Mouse (Mus musculus): Measurements from ENCODE around the gene Gng12. TPM values are rescaled to one million over a fixed set of nuclear protein-coding genes. Genes with fewer than 3 reads are reported as not detected.

Gng12 gene
- polyA plus RNA-seq, 1 experiment from 2014 or later, result 51.5 TPM

GRCm38 (mm10) chr6:66906244-66906643 lies 10.0 kb downstream of the Gng12 start:
- Histone ChIP-seq H3K27ac (ENCODE audit: low read depth, low read length) (no peak overlapping the region), H3K9me3 (ENCODE audit: control insufficient read depth, low read length) (no peaks in the 10 kb centered on the region), H3K4me1 (replicated peaks; ENCODE audit: control insufficient read depth, insufficient read depth, low read length) (peaks cover 17% of the 10 kb centered on the region), H3K4me2 (no peak overlapping the region), H3K36me3 (ENCODE audit: control insufficient read depth, insufficient read depth, low read length) (no peaks in the 10 kb centered on the region), H3K27me3 (replicated peaks; ENCODE audit: control insufficient read depth, insufficient read depth, low read length) (no peaks in the 10 kb centered on the region), H3K4me3 (ENCODE audit: low read depth, low read length) (no peak overlapping the region), H3K9ac (ENCODE audit: low read depth, low read length) (no peak overlapping the region)
- DNase-seq (ENCODE audit: low spot score) (no peak), ATAC-seq (replicated peaks; ENCODE audit: low FRiP score) (no peak)
- WGBS, result 88% methylated on average over 1 of the region's 1 CpGs

GRCm38 (mm10) chr6:66908327-66908973 lies 12.3 kb downstream of the Gng12 start:
- no peak overlapping the region for H3K9ac ChIP-seq (ENCODE audit: low read depth, low read length)
- DNase-seq (ENCODE audit: low spot score) (no peak), ATAC-seq (replicated peaks; ENCODE audit: low FRiP score) (no peak)
- H3K9me3 ChIP-seq (ENCODE audit: control insufficient read depth, low read length), result no peaks in the 10 kb centered on the region
- H3K4me1 ChIP-seq (replicated peaks; ENCODE audit: control insufficient read depth, insufficient read depth, low read length), result peaks cover 15% of the 10 kb centered on the region
- WGBS, result 65% methylated on average over 5 of the region's 5 CpGs
- H3K27ac ChIP-seq (ENCODE audit: low read depth, low read length), result no peak overlapping the region
- no peaks in the 10 kb centered on the region for H3K36me3 ChIP-seq (ENCODE audit: control insufficient read depth, insufficient read depth, low read length)
- H3K27me3 ChIP-seq (replicated peaks; ENCODE audit: control insufficient read depth, insufficient read depth, low read length), result no peaks in the 10 kb centered on the region
- H3K4me3 ChIP-seq (ENCODE audit: low read depth, low read length), result no peak overlapping the region
- no peak overlapping the region for H3K4me2 ChIP-seq

GRCm38 (mm10) chr6:66910493-66911435 lies 14.6 kb downstream of the Gng12 start:
- ATAC-seq (replicated peaks; ENCODE audit: low FRiP score), result peak; percentile 43; the same call in 1 of the 2 replicates
- Histone ChIP-seq H3K9me3 (ENCODE audit: control insufficient read depth, low read length) (no peaks in the 10 kb centered on the region), H3K4me3 (ENCODE audit: low read depth, low read length) (no peak overlapping the region), H3K27ac (ENCODE audit: low read depth, low read length) (no peak overlapping the region; the same call in 1 of the 2 replicates), H3K4me2 (no peak overlapping the region), H3K36me3 (ENCODE audit: control insufficient read depth, insufficient read depth, low read length) (no peaks in the 10 kb centered on the region), H3K4me1 (replicated peaks; ENCODE audit: control insufficient read depth, insufficient read depth, low read length) (peaks cover 10% of the 10 kb centered on the region), H3K9ac (ENCODE audit: low read depth, low read length) (no peak overlapping the region), H3K27me3 (replicated peaks; ENCODE audit: control insufficient read depth, insufficient read depth, low read length) (no peaks in the 10 kb centered on the region)
- no peak for DNase-seq (ENCODE audit: low spot score)
- 55% methylated on average over 11 of the region's 11 CpGs for WGBS

GRCm38 (mm10) chr6:66913355-66913754 lies 17.2 kb downstream of the Gng12 start:
- ATAC-seq (replicated peaks; ENCODE audit: low FRiP score) (no peak), DNase-seq (ENCODE audit: low spot score) (no peak)
- Histone ChIP-seq H3K9me3 (ENCODE audit: control insufficient read depth, low read length) (no peaks in the 10 kb centered on the region), H3K27ac (ENCODE audit: low read depth, low read length) (no peak overlapping the region), H3K36me3 (ENCODE audit: control insufficient read depth, insufficient read depth, low read length) (no peaks in the 10 kb centered on the region), H3K27me3 (replicated peaks; ENCODE audit: control insufficient read depth, insufficient read depth, low read length) (no peaks in the 10 kb centered on the region), H3K9ac (ENCODE audit: low read depth, low read length) (no peak overlapping the region), H3K4me1 (replicated peaks; ENCODE audit: control insufficient read depth, insufficient read depth, low read length) (peaks cover 4% of the 10 kb centered on the region; the same call in 1 of the 2 replicates), H3K4me2 (no peak overlapping the region), H3K4me3 (ENCODE audit: low read depth, low read length) (no peak overlapping the region)
- WGBS, result 95% methylated on average over 1 of the region's 1 CpGs

GRCm38 (mm10) chr6:66915592-66915991 lies 19.4 kb downstream of the Gng12 start:
- no peak for ATAC-seq (replicated peaks; ENCODE audit: low FRiP score)
- 80% methylated on average over 2 of the region's 2 CpGs for WGBS

GRCm38 (mm10) chr6:66917032-66917431 lies 20.8 kb downstream of the Gng12 start:
- DNase-seq (ENCODE audit: low spot score), result no peak
- Histone ChIP-seq H3K9me3 (ENCODE audit: control insufficient read depth, low read length) (no peaks in the 10 kb centered on the region), H3K4me2 (no peak overlapping the region), H3K4me1 (replicated peaks; ENCODE audit: control insufficient read depth, insufficient read depth, low read length) (no peaks in the 10 kb centered on the region), H3K4me3 (ENCODE audit: low read depth, low read length) (no peak overlapping the region), H3K27ac (ENCODE audit: low read depth, low read length) (no peak overlapping the region), H3K9ac (ENCODE audit: low read depth, low read length) (no peak overlapping the region), H3K36me3 (ENCODE audit: control insufficient read depth, insufficient read depth, low read length) (no peaks in the 10 kb centered on the region), H3K27me3 (replicated peaks; ENCODE audit: control insufficient read depth, insufficient read depth, low read length) (no peaks in the 10 kb centered on the region)
- 87% methylated on average over 7 of the region's 7 CpGs for WGBS
- no peak for ATAC-seq (replicated peaks; ENCODE audit: low FRiP score)

More at GRCm38 (mm10) chr6:66915592-66915991, 19.4 kb downstream of the Gng12 start:
- no peaks in the 10 kb centered on the region for H3K36me3 ChIP-seq (ENCODE audit: control insufficient read depth, insufficient read depth, low read length)
- no peaks in the 10 kb centered on the region for H3K27me3 ChIP-seq (replicated peaks; ENCODE audit: control insufficient read depth, insufficient read depth, low read length)
- DNase-seq (ENCODE audit: low spot score), result no peak
- H3K9ac ChIP-seq (ENCODE audit: low read depth, low read length), result no peak overlapping the region
- peaks cover 1% of the 10 kb centered on the region; the same call in 1 of the 2 replicates for H3K4me1 ChIP-seq (replicated peaks; ENCODE audit: control insufficient read depth, insufficient read depth, low read length)
- H3K4me2 ChIP-seq, result no peak overlapping the region
- no peaks in the 10 kb centered on the region for H3K9me3 ChIP-seq (ENCODE audit: control insufficient read depth, low read length)
- H3K4me3 ChIP-seq (ENCODE audit: low read depth, low read length), result no peak overlapping the region
- no peak overlapping the region for H3K27ac ChIP-seq (ENCODE audit: low read depth, low read length)

- WGBS, result 89% methylated on average over 4 of the region's 4 CpGs
- H3K36me3 ChIP-seq (ENCODE audit: control insufficient read depth, insufficient read depth, low read length), result no peaks in the 10 kb centered on the region
- no peak for ATAC-seq (replicated peaks; ENCODE audit: low FRiP score)
- H3K9ac ChIP-seq (ENCODE audit: low read depth, low read length), result no peak overlapping the region
- H3K27ac ChIP-seq (ENCODE audit: low read depth, low read length), result no peak overlapping the region
- no peak for DNase-seq (ENCODE audit: low spot score)
- no peak overlapping the region for H3K4me2 ChIP-seq
- H3K27me3 ChIP-seq (replicated peaks; ENCODE audit: control insufficient read depth, insufficient read depth, low read length), result no peaks in the 10 kb centered on the region
- no peaks in the 10 kb centered on the region for H3K9me3 ChIP-seq (ENCODE audit: control insufficient read depth, low read length)
- no peaks in the 10 kb centered on the region for H3K4me1 ChIP-seq (replicated peaks; ENCODE audit: control insufficient read depth, insufficient read depth, low read length)
- H3K4me3 ChIP-seq (ENCODE audit: low read depth, low read length), result no peak overlapping the region
Measured at GRCm38 (mm10) chr6:66920786-66921185, 24.6 kb downstream of the Gng12 start.

GRCm38 (mm10) chr6:66921755-66922154 lies 25.6 kb downstream of the Gng12 start:
- no peaks in the 10 kb centered on the region for H3K27me3 ChIP-seq (replicated peaks; ENCODE audit: control insufficient read depth, insufficient read depth, low read length)
- H3K4me3 ChIP-seq (ENCODE audit: low read depth, low read length), result no peak overlapping the region
- no peaks in the 10 kb centered on the region for H3K4me1 ChIP-seq (replicated peaks; ENCODE audit: control insufficient read depth, insufficient read depth, low read length)
- WGBS, result 83% methylated on average over 4 of the region's 4 CpGs
- H3K27ac ChIP-seq (ENCODE audit: low read depth, low read length), result no peak overlapping the region
- DNase-seq (ENCODE audit: low spot score) (no peak), ATAC-seq (replicated peaks; ENCODE audit: low FRiP score) (no peak)
- H3K4me2 ChIP-seq, result no peak overlapping the region
- H3K9me3 ChIP-seq (ENCODE audit: control insufficient read depth, low read length), result no peaks in the 10 kb centered on the region
- H3K9ac ChIP-seq (ENCODE audit: low read depth, low read length), result no peak overlapping the region
- no peaks in the 10 kb centered on the region for H3K36me3 ChIP-seq (ENCODE audit: control insufficient read depth, insufficient read depth, low read length)
